In genomic region chr17:84008682-84009052, GRCm38 (mm10) we compare ENCODE assay signal across 8 mouse cellular contexts.
DNase-seq lines count a peak whose midpoint lies in the region; ATAC-seq lines count a peak whose summit lies in the region.

No protein-coding gene starts in this region.

- peaks cover 31% of the 10 kb centered on the region for H3K4me1 ChIP-seq in kidney, embryonic 15.5 days
- 0 out of 2 replicates have a peak, but pooled peaks cover 3% of the 10 kb centered on the region for H3K4me1 ChIP-seq in hindbrain, embryonic 11.5 days (replicated peaks; ENCODE audit: control insufficient read depth, insufficient read depth, low read length)

- no peak for ATAC-seq in kidney, embryonic 15.5 days (replicated peaks; ENCODE audit: low FRiP score)
- no peak for ATAC-seq in hindbrain, embryonic 11.5 days (ENCODE audit: low FRiP score)

- DNase-seq in kidney, adult 9 months: no peak
- peak; percentile 86 for DNase-seq in R1 (ENCODE audit: low read depth, low spot score)
- DNase-seq in hindbrain, embryonic 11.5 days (ENCODE audit: low spot score): no peak
- DNase-seq in mesoderm, embryonic 11.5 days (ENCODE audit: low read depth, low spot score): peak; percentile 47
- DNase-seq in ovary, postnatal 36 days (ENCODE audit: low spot score): no peak
- no peak for DNase-seq in heart, adult 11 months
- no peak for DNase-seq in cerebellum, adult 11-12 months

- H3K36me3 ChIP-seq in kidney, embryonic 15.5 days: no peaks in the 10 kb centered on the region
- H3K36me3 ChIP-seq in hindbrain, embryonic 11.5 days (ENCODE audit: control insufficient read depth, insufficient read depth, low read length): no peaks in the 10 kb centered on the region

- no peak overlapping the region for H3K4me3 ChIP-seq in kidney, embryonic 15.5 days (replicated peaks)
- no peak overlapping the region for H3K4me3 ChIP-seq in hindbrain, embryonic 11.5 days (ENCODE audit: low read depth, low read length)

- H3K27ac ChIP-seq in kidney, embryonic 15.5 days: peak overlapping the region; percentile 58; the same call in 1 of the 2 replicates
- H3K27ac ChIP-seq in hindbrain, embryonic 11.5 days (ENCODE audit: low read depth, low read length): peak overlapping the region; percentile 60; the same call in 1 of the 2 replicates

- no peak overlapping the region for H3K9ac ChIP-seq in kidney, embryonic 15.5 days
- no peak overlapping the region for H3K9ac ChIP-seq in hindbrain, embryonic 11.5 days (ENCODE audit: low read depth, low read length)

- H3K9me3 ChIP-seq in kidney, embryonic 15.5 days (replicated peaks): no peaks in the 10 kb centered on the region
- H3K9me3 ChIP-seq in hindbrain, embryonic 11.5 days (ENCODE audit: control insufficient read depth, low read length): no peaks in the 10 kb centered on the region

- 27% methylated on average over 7 of the region's 7 CpGs for WGBS in kidney, embryonic 15.5 days
- WGBS in hindbrain, embryonic 11.5 days: 37% methylated on average over 7 of the region's 7 CpGs

- no peak overlapping the region for H3K4me2 ChIP-seq in kidney, embryonic 15.5 days
- H3K4me2 ChIP-seq in hindbrain, embryonic 11.5 days (replicated peaks; ENCODE audit: low read depth, low read length): no peak overlapping the region

- no peaks in the 10 kb centered on the region for H3K27me3 ChIP-seq in kidney, embryonic 15.5 days
- no peaks in the 10 kb centered on the region; the same call in 1 of the 2 replicates for H3K27me3 ChIP-seq in hindbrain, embryonic 11.5 days (ENCODE audit: control insufficient read depth, insufficient read depth, low read length)

Comparison
In these comparisons a context has a peak if more than half of its experiments do, and no peak if none do; other contexts are left out.
1. DNase-seq: peak in R1 (single experiment) and mesoderm, embryonic 11.5 days (single experiment); none in kidney, adult 9 months (single experiment), hindbrain, embryonic 11.5 days (single experiment), ovary, postnatal 36 days (single experiment), heart, adult 11 months (single experiment) and cerebellum, adult 11-12 months (single experiment).